Mouse (Mus musculus): ENCODE data around the gene Grb7. TPM values are rescaled to one million over a fixed set of nuclear protein-coding genes. Genes with fewer than 3 reads are reported as not detected.

The Grb7 gene
- total RNA-seq (2022), result under 1 TPM in 1 of 4 experiments, not detected in 3; 0.19 TPM

GRCm38 (mm10) chr11:98446213-98446561 lies at the start of gene Grb7:
Gene Grb7, plus strand, starts transcription at chr11:98446394.
- DNase-seq (ENCODE audit: low spot score), result no peak

- DNase-seq (ENCODE audit: low spot score), result no peak
Measured at GRCm38 (mm10) chr11:98397946-98398345, 48.2 kb upstream of the Grb7 start.

GRCm38 (mm10) chr11:98400161-98400726 lies 46.0 kb upstream of the Grb7 start, which contains the start of gene Pgap3:
Gene Pgap3, minus strand, starts transcription at chr11:98400490.
- DNase-seq (ENCODE audit: low spot score), result peak; percentile 86

GRCm38 (mm10) chr11:98400816-98401215 lies 45.4 kb upstream of the Grb7 start:
- DNase-seq (ENCODE audit: low spot score), result no peak

- DNase-seq (ENCODE audit: low spot score), result no peak
Measured at GRCm38 (mm10) chr11:98406621-98407020, 39.6 kb upstream of the Grb7 start.

- DNase-seq (ENCODE audit: low spot score), result no peak
Measured at GRCm38 (mm10) chr11:98408872-98409271, 37.3 kb upstream of the Grb7 start.

- no peak for DNase-seq (ENCODE audit: low spot score)
Measured at GRCm38 (mm10) chr11:98409341-98409822, 36.8 kb upstream of the Grb7 start.

- peak; percentile 59 for DNase-seq (ENCODE audit: low spot score)
Measured at GRCm38 (mm10) chr11:98412273-98412796, 33.9 kb upstream of the Grb7 start, which contains the start of gene Erbb2. Gene Erbb2, plus strand, starts transcription at chr11:98412470.

- DNase-seq (ENCODE audit: low spot score), result no peak
Measured at GRCm38 (mm10) chr11:98412797-98413301, 33.3 kb upstream of the Grb7 start.

- no peak for DNase-seq (ENCODE audit: low spot score)
Measured at GRCm38 (mm10) chr11:98413731-98414130, 32.5 kb upstream of the Grb7 start.

GRCm38 (mm10) chr11:98414162-98414561 lies 32.0 kb upstream of the Grb7 start:
- no peak for DNase-seq (ENCODE audit: low spot score)

- no peak for DNase-seq (ENCODE audit: low spot score)
Measured at GRCm38 (mm10) chr11:98417074-98417473, 29.1 kb upstream of the Grb7 start.

GRCm38 (mm10) chr11:98418273-98418672 lies 27.9 kb upstream of the Grb7 start:
- no peak for DNase-seq (ENCODE audit: low spot score)

- no peak for DNase-seq (ENCODE audit: low spot score)
Measured at GRCm38 (mm10) chr11:98418939-98419547, 27.2 kb upstream of the Grb7 start.

- no peak for DNase-seq (ENCODE audit: low spot score)
Measured at GRCm38 (mm10) chr11:98426592-98426991, 19.6 kb upstream of the Grb7 start.

GRCm38 (mm10) chr11:98428436-98428835 lies 17.8 kb upstream of the Grb7 start:
- no peak for DNase-seq (ENCODE audit: low spot score)

GRCm38 (mm10) chr11:98431743-98432502 lies 14.3 kb upstream of the Grb7 start:
- no peak for DNase-seq (ENCODE audit: low spot score)

- DNase-seq (ENCODE audit: low spot score), result no peak
Measured at GRCm38 (mm10) chr11:98435723-98436122, 10.5 kb upstream of the Grb7 start.

GRCm38 (mm10) chr11:98437441-98437840 lies 8.8 kb upstream of the Grb7 start:
- no peak for DNase-seq (ENCODE audit: low spot score)

- DNase-seq (ENCODE audit: low spot score), result peak; percentile 94
Measured at GRCm38 (mm10) chr11:98438331-98439158, 7.6 kb upstream of the Grb7 start, which contains the start of gene Mien1. Gene Mien1, minus strand, starts transcription at chr11:98438991.

- no peak for DNase-seq (ENCODE audit: low spot score)
Measured at GRCm38 (mm10) chr11:98443688-98444087, 2.5 kb upstream of the Grb7 start.
